Mouse (Mus musculus): Measurements from ENCODE around the gene Snx10.

DNA sequence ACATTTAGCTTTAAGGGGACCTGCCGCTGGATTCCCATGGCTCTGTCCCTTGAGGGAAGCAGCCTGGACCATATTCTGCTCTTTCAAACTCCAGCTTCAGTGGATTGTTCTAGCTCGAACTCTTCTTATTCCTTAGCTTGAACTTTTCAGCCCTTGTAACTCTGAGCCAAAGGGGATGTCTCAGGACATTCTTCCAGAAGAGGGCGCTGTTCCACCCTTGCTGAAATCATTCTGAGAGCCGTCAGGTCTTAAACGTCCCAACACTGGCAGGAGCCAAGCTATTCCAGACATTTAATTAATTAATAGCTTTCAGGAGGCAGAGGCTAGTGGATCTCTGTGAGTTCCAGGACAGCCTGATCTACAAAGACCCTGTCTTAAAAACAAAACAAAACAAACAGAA is 13.6 kb upstream of the Snx10 start:
- TF ChIP-seq CTCF (IDR thresholded peaks at IDR 0.05; ENCODE audit: extremely low read depth, insufficient read length, insufficient replicate concordance, low read depth, low read length) (peak; percentile 53; the same call in 1 of the 2 replicates), POLR2A (IDR thresholded peaks at IDR 0.05; ENCODE audit: low read depth, low read length) (no peak)
